12 mouse cellular contexts compared by ENCODE assay signal in the genomic region with DNA sequence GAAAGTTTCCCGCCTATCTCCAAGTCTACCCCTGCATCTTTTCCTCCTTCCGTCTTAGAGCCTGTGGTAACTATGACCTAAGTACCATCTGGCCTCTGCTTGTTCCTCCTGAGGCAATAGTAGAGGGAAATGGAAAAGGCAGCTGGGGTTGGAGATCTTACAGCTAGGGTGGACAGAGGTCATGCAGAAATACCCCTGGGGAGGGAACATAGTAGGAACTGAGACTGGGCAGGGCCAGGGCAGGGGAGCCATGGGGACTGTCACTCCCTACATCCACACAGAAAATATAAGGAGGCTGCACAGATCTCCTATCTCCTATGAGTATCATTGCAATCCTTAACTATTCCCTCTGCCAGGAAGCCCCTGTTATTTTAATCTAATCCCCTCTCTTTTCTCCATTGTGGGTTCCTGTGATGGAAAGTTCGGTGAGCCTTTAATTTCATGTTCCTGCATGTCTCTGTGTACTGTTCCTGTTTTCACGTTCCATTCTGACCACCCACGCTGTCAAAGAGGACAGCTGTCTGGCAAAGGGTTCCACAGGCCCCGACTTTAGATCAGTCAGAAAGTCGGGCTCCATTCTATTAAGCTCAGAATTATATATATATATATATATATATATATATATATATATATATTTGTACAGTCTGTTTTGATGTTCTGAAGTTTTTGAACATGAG. TPM values are rescaled to one million over a fixed set of nuclear protein-coding genes. Genes with fewer than 3 reads are reported as not detected.
DNase-seq lines count a peak whose midpoint lies in the region; ATAC-seq and TF ChIP-seq lines count a peak whose summit lies in the region.
"Had no signal": no experiment of that assay in that cellular context is flagged by ENCODE, and none has a peak within 500 bp of the region (broad histone marks: within the 10 kb centered on the region; RNA-seq: fewer than 3 reads in every experiment).

No protein-coding gene starts in this region.

- WGBS in liver, embryonic 13.5 days (ENCODE audit: insufficient replicate concordance) = 37% methylated on average over 7 of the region's 7 CpGs

- no peak overlapping the region for H3K9ac ChIP-seq in liver, embryonic 13.5 days
- H3K9ac ChIP-seq: forebrain, embryonic 12.5 days; limb, embryonic 15.5 days had no signal

- intact Hi-C loops in heart, postnatal 14 days (cut with DNase I) = no loop called here
- intact Hi-C loops in left cerebral cortex, adult 2 months (cut with DNase I) = no loop called here

- H3K27ac ChIP-seq in liver, embryonic 13.5 days = no peak overlapping the region
- H3K27ac ChIP-seq in left cerebral cortex, adult 2 months = no peak overlapping the region
- H3K27ac ChIP-seq: forebrain, embryonic 12.5 days; limb, embryonic 15.5 days had no signal

- no peak overlapping the region for H3K4me3 ChIP-seq in liver, embryonic 13.5 days (replicated peaks)
- no peak overlapping the region for H3K4me3 ChIP-seq in left cerebral cortex, adult 2 months
- H3K4me3 ChIP-seq: forebrain, embryonic 12.5 days; limb, embryonic 15.5 days had no signal

- no peaks in the 10 kb centered on the region for H3K27me3 ChIP-seq in liver, embryonic 13.5 days
- H3K27me3 ChIP-seq: forebrain, embryonic 12.5 days; limb, embryonic 15.5 days had no signal

- TF ChIP-seq CTCF in left cerebral cortex, adult 2 months (IDR thresholded peaks at IDR 0.05) = no peak

- H3K9me3 ChIP-seq in liver, embryonic 13.5 days (replicated peaks) = no peaks in the 10 kb centered on the region
- H3K9me3 ChIP-seq: forebrain, embryonic 12.5 days; limb, embryonic 15.5 days had no signal

- 0 out of 2 replicates have a peak, but pooled peaks have one; percentile 29 for ATAC-seq in liver, embryonic 13.5 days (ENCODE audit: low read depth)
- ATAC-seq in common myeloid progenitor, adult 5-6 weeks (replicated peaks; ENCODE audit: low read depth, poor library complexity, severe bottlenecking) = peak; percentile 84
- peak; percentile 16; the same call in 1 of the 2 replicates for ATAC-seq in neutrophil, adult 5-6 weeks (ENCODE audit: extremely low read depth, insufficient number of reproducible peaks, low FRiP score, poor library complexity, severe bottlenecking)

- H3K4me1 ChIP-seq in liver, embryonic 13.5 days (replicated peaks) = no peaks in the 10 kb centered on the region
- H3K4me1 ChIP-seq: forebrain, embryonic 12.5 days had no signal

- no peaks in the 10 kb centered on the region for H3K36me3 ChIP-seq in liver, embryonic 13.5 days
- H3K36me3 ChIP-seq: forebrain, embryonic 12.5 days; limb, embryonic 15.5 days had no signal

- no peak overlapping the region for H3K4me2 ChIP-seq in liver, embryonic 13.5 days
- H3K4me2 ChIP-seq: forebrain, embryonic 12.5 days; limb, embryonic 15.5 days had no signal

- DNase-seq in liver, embryonic 13.5 days = no peak
- no peak for DNase-seq in liver
- DNase-seq in heart, postnatal 14 days = peak; percentile 20 to 26
- no peak for DNase-seq in embryo, embryonic 11 days
- no peak for DNase-seq in left cerebral cortex, adult 2 months (ENCODE audit: extremely low spot score in 1 of 2, low spot score in 2 of 2)
- no peak for DNase-seq in urinary bladder, postnatal 14 days (ENCODE audit: low spot score)
- DNase-seq: cerebellum, adult 11-12 months; kidney, adult 18-20 months had no signal

RNA-seq across cellular contexts. Expression of gene Slamf9, which starts 19.0 kb away (rescaled TPM):
- 1.5 and 1.9 TPM in 2 replicates for polyA plus RNA-seq in liver, embryonic 13.5 days (2015; fragmentation: Nextera tagmentation; extraction: Ambion mirVana)
- not detected in 2 replicates for total RNA-seq in common myeloid progenitor, adult 5-6 weeks (2017)
- 1 to 10 TPM in 1 of 2 experiments, under 1 TPM in 1; 0.98 to 1.1 TPM for total RNA-seq in heart, postnatal 14 days (2021)
- total RNA-seq in neutrophil, adult 5-6 weeks (2017) = 2.9 and 4.1 TPM in 2 replicates
- total RNA-seq in left cerebral cortex, adult 2 months (2021) = under 1 TPM; 0.70 to 0.79 TPM
- polyA plus RNA-seq: forebrain, embryonic 12.5 days had no signal

RNA-seq across cellular contexts. Expression of gene Igsf9, which starts 25.4 kb away (rescaled TPM):
- polyA plus RNA-seq in liver, embryonic 13.5 days (2015; fragmentation: Nextera tagmentation; extraction: Ambion mirVana) = 1.6 and 2.5 TPM in 2 replicates
- total RNA-seq in common myeloid progenitor, adult 5-6 weeks (2017) = 0.14 and 2.2 TPM in 2 replicates
- under 1 TPM; 0.49 to 0.76 TPM for total RNA-seq in heart, postnatal 14 days (2021)
- 3.2 and 4.3 TPM in 2 replicates for total RNA-seq in neutrophil, adult 5-6 weeks (2017)
- 10 to 100 TPM; 12.5 to 12.8 TPM for total RNA-seq in left cerebral cortex, adult 2 months (2021)

RNA-seq across cellular contexts. Expression of gene Tagln2, which starts 43.7 kb away (rescaled TPM):
- polyA plus RNA-seq in liver, embryonic 13.5 days (2015; fragmentation: Nextera tagmentation; extraction: Ambion mirVana) = 127 and 145 TPM in 2 replicates
- 212 and 241 TPM in 2 replicates for total RNA-seq in common myeloid progenitor, adult 5-6 weeks (2017)
- 100 to 1,000 TPM; 110 to 117 TPM for total RNA-seq in heart, postnatal 14 days (2021)
- total RNA-seq in neutrophil, adult 5-6 weeks (2017) = 181 and 198 TPM in 2 replicates
- total RNA-seq in left cerebral cortex, adult 2 months (2021) = 10 to 100 TPM in 1 of 2 experiments, 1 to 10 TPM in 1; 9.3 to 12.4 TPM

Comparison
In these comparisons a context has a peak if more than half of its experiments do, and no peak if none do; other contexts are left out.
1. ATAC-seq: peak in every context shown above with its lines; median percentile 84 in common myeloid progenitor, adult 5-6 weeks; 29 in liver, embryonic 13.5 days; 16 in neutrophil, adult 5-6 weeks.
2. DNase-seq: peak in heart, postnatal 14 days (2 of 2); none in liver, embryonic 13.5 days (single experiment), liver (single experiment), embryo, embryonic 11 days (single experiment), left cerebral cortex, adult 2 months (0 of 2) and urinary bladder, postnatal 14 days (single experiment).
3. RNA of gene Tagln2, which starts 43.7 kb away (total RNA-seq): 212 to 241 TPM in common myeloid progenitor, adult 5-6 weeks, 181 to 198 TPM in neutrophil, adult 5-6 weeks and 110 to 117 TPM in heart, postnatal 14 days; 9.3 to 12.4 TPM in left cerebral cortex, adult 2 months; every median in the first group is over 4 times any median in the second.